ENCODE assay signal across 8 mouse cellular contexts in genomic region chr10:127079665-127080391, GRCm38 (mm10). TPM values are rescaled to one million over a fixed set of nuclear protein-coding genes. Genes with fewer than 3 reads are reported as not detected.
DNase-seq lines count a peak whose midpoint lies in the region; ATAC-seq and TF ChIP-seq lines count a peak whose summit lies in the region.

No protein-coding gene starts in this region.

- H3K27ac ChIP-seq in cortical plate, adult 2 months (ENCODE audit: insufficient read depth, low read length) = peak overlapping the region; percentile 32
- peak overlapping the region; percentile 93 for H3K27ac ChIP-seq in hindbrain, embryonic 13.5 days
- no peak overlapping the region; the same call in 1 of the 2 replicates for H3K27ac ChIP-seq in midbrain, embryonic 11.5 days (ENCODE audit: low read depth, low read length)

- H3K9ac ChIP-seq in hindbrain, embryonic 13.5 days = peak overlapping the region; percentile 98
- H3K9ac ChIP-seq in midbrain, embryonic 11.5 days (ENCODE audit: low read length) = peak overlapping the region; percentile 75

- H3K4me3 ChIP-seq in cortical plate, adult 2 months (ENCODE audit: insufficient read depth, low read length) = peak overlapping the region; percentile 48
- peak overlapping the region; percentile 84 for H3K4me3 ChIP-seq in hindbrain, embryonic 13.5 days
- peak overlapping the region; percentile 68 for H3K4me3 ChIP-seq in midbrain, embryonic 11.5 days (ENCODE audit: low read depth, low read length)

- DNase-seq in layer of hippocampus, postnatal 25 days (ENCODE audit: extremely low spot score in 1 of 2, low spot score in 1 of 2) = peak; percentile 44 to 45
- DNase-seq in layer of hippocampus, postnatal 36 days = no peak
- DNase-seq in midbrain, embryonic 11.5 days (ENCODE audit: low spot score, missing footprints) = peak; percentile 91
- no peak for DNase-seq in left cerebral cortex, postnatal 25 days (ENCODE audit: low spot score in 2 of 2)
- no peak for DNase-seq in frontal cortex, postnatal 14 days (ENCODE audit: low spot score in 2 of 2)

- peaks cover 62% of the 10 kb centered on the region for H3K27me3 ChIP-seq in hindbrain, embryonic 13.5 days
- peaks cover 38% of the 10 kb centered on the region for H3K27me3 ChIP-seq in midbrain, embryonic 11.5 days (ENCODE audit: control insufficient read depth, insufficient read depth, low read length)

- TF ChIP-seq CTCF in cortical plate, adult 2 months (IDR thresholded peaks at IDR 0.05; ENCODE audit: extremely low read depth, insufficient read depth, low read length) = 0 out of 2 replicates have a peak, but pooled peaks have one; percentile 3

- intact Hi-C loops in left cerebral cortex, postnatal 25 days (cut with DNase I) = loop anchor here (1.0 to 5.0 kb wide), 2 partner anchors 11 to 87 kb away; partner anchors contain the start of gene B4galnt1

- peaks cover 21% of the 10 kb centered on the region for H3K36me3 ChIP-seq in hindbrain, embryonic 13.5 days
- no peaks in the 10 kb centered on the region for H3K36me3 ChIP-seq in midbrain, embryonic 11.5 days (ENCODE audit: control insufficient read depth, insufficient read depth, low read length)

- under 1% methylated on average over 55 of the region's 70 CpGs for WGBS in hindbrain, embryonic 13.5 days
- WGBS in midbrain, embryonic 11.5 days = under 1% methylated on average over 52 of the region's 70 CpGs

- no peak for ATAC-seq in hindbrain, embryonic 13.5 days (ENCODE audit: low FRiP score)
- ATAC-seq in midbrain, embryonic 11.5 days (ENCODE audit: low FRiP score) = peak; percentile 16
- no peak for ATAC-seq in megakaryocyte progenitor cell, adult 5-6 weeks (replicated peaks; ENCODE audit: poor library complexity)

- H3K4me1 ChIP-seq in cortical plate, adult 2 months (ENCODE audit: control insufficient read depth, insufficient read depth, low read length) = peaks cover 15% of the 10 kb centered on the region
- H3K4me1 ChIP-seq in hindbrain, embryonic 13.5 days (replicated peaks) = peaks cover 58% of the 10 kb centered on the region
- peaks cover 36% of the 10 kb centered on the region for H3K4me1 ChIP-seq in midbrain, embryonic 11.5 days (ENCODE audit: control insufficient read depth, insufficient read depth, low read length)

- H3K4me2 ChIP-seq in hindbrain, embryonic 13.5 days = peak overlapping the region; percentile 90
- H3K4me2 ChIP-seq in midbrain, embryonic 11.5 days = peak overlapping the region; percentile 100

- no peak for TF ChIP-seq POLR2A in cortical plate, adult 2 months (IDR thresholded peaks at IDR 0.05; ENCODE audit: extremely low read depth, insufficient read depth, low read length)

- H3K9me3 ChIP-seq in hindbrain, embryonic 13.5 days = no peaks in the 10 kb centered on the region
- H3K9me3 ChIP-seq in midbrain, embryonic 11.5 days (ENCODE audit: control insufficient read depth, low read length) = no peaks in the 10 kb centered on the region

RNA-seq across cellular contexts. Expression of gene Agap2, which starts 4.7 kb away (rescaled TPM):
- total RNA-seq in layer of hippocampus, postnatal 25 days (2021) = 100 to 1,000 TPM; 754 to 837 TPM
- 100 to 1,000 TPM; 778 to 800 TPM for total RNA-seq in layer of hippocampus, postnatal 36 days (2021)
- 383 and 414 TPM in 2 replicates for polyA plus RNA-seq in cortical plate, adult 2 months (2012; rRNA removed)
- 3.0 and 3.1 TPM in 2 replicates for polyA plus RNA-seq in hindbrain, embryonic 13.5 days (2015; fragmentation: Nextera tagmentation; extraction: Ambion mirVana)
- 0.66 and 0.89 TPM in 2 replicates for polyA plus RNA-seq in midbrain, embryonic 11.5 days (2014; fragmentation: Nextera tagmentation; extraction: Ambion mirVana)
- 5.3 and 9.7 TPM in 2 replicates for total RNA-seq in megakaryocyte progenitor cell, adult 5-6 weeks (2015)
- 37.4 and 41.4 TPM in 2 replicates for total RNA-seq in megakaryocyte progenitor cell, adult 5-6 weeks (2017)
- 100 to 1,000 TPM; 678 to 689 TPM for total RNA-seq in left cerebral cortex, postnatal 25 days (2021)

RNA-seq across cellular contexts. Expression of gene Tspan31, which starts 9.8 kb away (rescaled TPM):
- 10 to 100 TPM; 60.2 to 61.8 TPM for total RNA-seq in layer of hippocampus, postnatal 25 days (2021)
- 10 to 100 TPM; 57.4 to 61.5 TPM for total RNA-seq in layer of hippocampus, postnatal 36 days (2021)
- polyA plus RNA-seq in cortical plate, adult 2 months (2012; rRNA removed) = 81.3 and 88.3 TPM in 2 replicates
- polyA plus RNA-seq in hindbrain, embryonic 13.5 days (2015; fragmentation: Nextera tagmentation; extraction: Ambion mirVana) = 122 and 129 TPM in 2 replicates
- 98.6 and 117 TPM in 2 replicates for polyA plus RNA-seq in midbrain, embryonic 11.5 days (2014; fragmentation: Nextera tagmentation; extraction: Ambion mirVana)
- total RNA-seq in megakaryocyte progenitor cell, adult 5-6 weeks (2015) = 93.8 and 97.5 TPM in 2 replicates
- total RNA-seq in megakaryocyte progenitor cell, adult 5-6 weeks (2017) = 67.2 and 73.0 TPM in 2 replicates
- 10 to 100 TPM; 65.5 to 71.5 TPM for total RNA-seq in left cerebral cortex, postnatal 25 days (2021)

RNA-seq across cellular contexts. Expression of gene Cdk4, which starts 16.5 kb away (rescaled TPM):
- 100 to 1,000 TPM; 104 to 110 TPM for total RNA-seq in layer of hippocampus, postnatal 25 days (2021)
- 10 to 100 TPM; 93.5 to 97.5 TPM for total RNA-seq in layer of hippocampus, postnatal 36 days (2021)
- 134 and 139 TPM in 2 replicates for polyA plus RNA-seq in cortical plate, adult 2 months (2012; rRNA removed)
- polyA plus RNA-seq in hindbrain, embryonic 13.5 days (2015; fragmentation: Nextera tagmentation; extraction: Ambion mirVana) = 1,183 and 1,237 TPM in 2 replicates
- 2,818 and 2,848 TPM in 2 replicates for polyA plus RNA-seq in midbrain, embryonic 11.5 days (2014; fragmentation: Nextera tagmentation; extraction: Ambion mirVana)
- total RNA-seq in megakaryocyte progenitor cell, adult 5-6 weeks (2015) = 781 and 827 TPM in 2 replicates
- 536 and 567 TPM in 2 replicates for total RNA-seq in megakaryocyte progenitor cell, adult 5-6 weeks (2017)
- 10 to 100 TPM; 84.9 to 86.2 TPM for total RNA-seq in left cerebral cortex, postnatal 25 days (2021)

RNA-seq across cellular contexts. Expression of gene March9, which starts 19.8 kb away (rescaled TPM):
- 10 to 100 TPM; 23.0 to 25.1 TPM for total RNA-seq in layer of hippocampus, postnatal 25 days (2021)
- 10 to 100 TPM; 21.3 to 21.6 TPM for total RNA-seq in layer of hippocampus, postnatal 36 days (2021)
- 11.8 TPM in 2 replicates for polyA plus RNA-seq in cortical plate, adult 2 months (2012; rRNA removed)
- polyA plus RNA-seq in hindbrain, embryonic 13.5 days (2015; fragmentation: Nextera tagmentation; extraction: Ambion mirVana) = 5.8 and 5.9 TPM in 2 replicates
- 3.2 and 3.7 TPM in 2 replicates for polyA plus RNA-seq in midbrain, embryonic 11.5 days (2014; fragmentation: Nextera tagmentation; extraction: Ambion mirVana)
- total RNA-seq in megakaryocyte progenitor cell, adult 5-6 weeks (2015) = 0.05 and 0.10 TPM in 2 replicates
- total RNA-seq in megakaryocyte progenitor cell, adult 5-6 weeks (2017) = 0.08 TPM in 1 of 2 replicates, not detected in the other
- 10 to 100 TPM; 21.7 to 21.8 TPM for total RNA-seq in left cerebral cortex, postnatal 25 days (2021)

RNA-seq across cellular contexts. Expression of gene Cyp27b1, which starts 31.8 kb away (rescaled TPM):
- total RNA-seq in layer of hippocampus, postnatal 25 days (2021) = under 1 TPM; 0.27 to 0.80 TPM
- total RNA-seq in layer of hippocampus, postnatal 36 days (2021) = 1 to 10 TPM; 1.6 to 1.7 TPM
- polyA plus RNA-seq in cortical plate, adult 2 months (2012; rRNA removed) = 0.67 and 0.78 TPM in 2 replicates
- 0.23 and 0.27 TPM in 2 replicates for polyA plus RNA-seq in hindbrain, embryonic 13.5 days (2015; fragmentation: Nextera tagmentation; extraction: Ambion mirVana)
- polyA plus RNA-seq in midbrain, embryonic 11.5 days (2014; fragmentation: Nextera tagmentation; extraction: Ambion mirVana) = not detected in 2 replicates
- 0.10 TPM in 1 of 2 replicates, not detected in the other for total RNA-seq in megakaryocyte progenitor cell, adult 5-6 weeks (2015)
- total RNA-seq in megakaryocyte progenitor cell, adult 5-6 weeks (2017) = 0.30 TPM in 1 of 2 replicates, not detected in the other
- total RNA-seq in left cerebral cortex, postnatal 25 days (2021) = 1 to 10 TPM in 1 of 2 experiments, under 1 TPM in 1; 0.57 to 1.1 TPM

Comparison
In these comparisons a context has a peak if more than half of its experiments do, and no peak if none do; other contexts are left out.
1. DNase-seq: peak in layer of hippocampus, postnatal 25 days (2 of 2) and midbrain, embryonic 11.5 days (single experiment); none in layer of hippocampus, postnatal 36 days (0 of 2), left cerebral cortex, postnatal 25 days (0 of 2) and frontal cortex, postnatal 14 days (0 of 2).
2. RNA of gene Agap2, which starts 4.7 kb away (total RNA-seq): 754 to 837 TPM in layer of hippocampus, postnatal 25 days, 778 to 800 TPM in layer of hippocampus, postnatal 36 days and 678 to 689 TPM in left cerebral cortex, postnatal 25 days; 5.3 to 41.4 TPM in megakaryocyte progenitor cell, adult 5-6 weeks; every median in the first group is over 10 times any median in the second.
3. RNA of gene Cdk4, which starts 16.5 kb away (total RNA-seq): 536 to 827 TPM in megakaryocyte progenitor cell, adult 5-6 weeks; 104 to 110 TPM in layer of hippocampus, postnatal 25 days, 93.5 to 97.5 TPM in layer of hippocampus, postnatal 36 days and 84.9 to 86.2 TPM in left cerebral cortex, postnatal 25 days; every median in the first group is over 4 times any median in the second.
4. Peak in every context shown above with its lines, with median percentiles within 50 percentile points of each other: H3K4me3 ChIP-seq.